Mouse (Mus musculus) left cerebral cortex, postnatal 14 days (tissue): ENCODE measurements around the gene Fahd1. TPM values are rescaled to one million over a fixed set of nuclear protein-coding genes. Genes with fewer than 3 reads are reported as not detected.

Source experiments
- DNase-seq, 2 experiments: peaks; one replicate each; pipeline ENCODE4 v3.0.0; 2021 to 2022; ENCODE audit warnings: low spot score in 2 of 2, mixed read lengths in 1 of 2
- intact Hi-C: fragments of 180-260 bp; cut with DNase I; formaldehyde crosslinking; loops from one replicate; pipeline ENCODE4 v1.15.1; 2025
- total RNA-seq, 2 experiments: library from RNA; stranded (reverse); gene quantifications; 2 replicates each; pipeline ENCODE4 v1.2.3; 2021

Fahd1 gene
- total RNA-seq, 2 experiments from 2014 or later = 15.8 to 19.4 TPM

DNA sequence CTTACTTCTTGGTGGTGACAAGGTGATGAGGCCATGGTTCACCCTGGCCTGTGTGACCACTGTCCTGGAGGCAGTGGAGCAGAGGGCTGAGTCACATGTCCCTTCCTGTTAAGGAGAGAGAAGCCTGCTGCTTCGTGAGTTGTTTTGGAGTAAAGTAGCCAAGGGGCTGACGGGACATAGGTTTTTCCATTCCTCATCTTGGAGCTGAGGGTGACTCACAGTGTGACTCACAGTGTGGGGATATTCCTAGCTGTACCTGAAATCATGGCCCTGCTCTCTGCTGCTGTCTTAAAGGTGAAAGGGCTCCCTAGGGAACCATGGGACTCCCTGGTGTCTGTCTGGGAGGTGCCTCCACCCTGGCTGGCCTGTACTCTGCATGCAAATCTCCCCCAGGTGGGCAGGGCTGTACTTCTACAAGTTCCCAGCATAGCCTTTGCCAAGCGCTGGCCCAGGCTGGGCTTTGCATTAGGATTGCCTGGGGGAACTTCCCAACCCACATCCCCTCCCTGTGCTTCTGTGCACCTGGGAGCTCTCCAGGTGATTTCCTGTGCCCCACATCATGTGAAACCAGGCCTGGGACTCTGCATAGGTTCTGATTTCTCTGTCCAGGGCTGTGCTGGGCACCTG, 5.8 kb upstream of the Fahd1 start:
- intact Hi-C loops = no loop called here
- DNase-seq = no peak

DNA sequence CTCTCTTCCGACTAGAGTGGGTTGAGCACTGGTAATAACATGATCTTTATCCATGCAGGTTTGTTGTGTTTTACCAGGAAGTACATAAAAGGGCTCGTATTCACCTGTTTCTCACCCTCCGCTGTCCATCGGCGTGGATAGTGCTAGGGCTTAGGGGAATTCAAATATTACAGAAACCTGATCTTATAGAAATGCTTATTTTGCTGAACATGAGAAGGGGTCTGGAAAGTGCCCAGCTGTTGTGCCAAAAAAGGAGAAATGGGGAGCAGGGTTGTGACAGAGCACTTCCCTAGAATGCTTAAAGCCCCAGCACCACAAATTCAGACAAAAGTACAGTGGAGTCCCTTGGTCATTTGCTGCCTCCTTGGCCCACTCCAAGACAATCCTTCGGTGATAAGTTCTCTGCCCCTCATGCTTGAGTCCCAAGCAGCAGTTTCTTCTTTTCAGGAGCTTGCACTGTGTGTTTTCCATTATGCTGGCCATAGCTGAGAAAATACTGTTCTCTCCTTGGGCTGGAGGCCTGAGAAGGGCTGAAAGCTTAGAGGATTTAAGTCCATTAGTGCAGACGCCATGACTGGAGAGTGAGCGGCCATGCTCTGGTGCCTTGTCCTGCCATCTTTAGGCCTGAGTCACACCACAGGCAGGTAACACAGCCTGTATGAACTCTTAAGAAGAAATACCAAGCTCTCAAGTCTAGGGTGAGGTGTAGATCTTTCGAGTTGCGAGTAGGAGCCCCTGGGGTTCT, 1.4 kb upstream of the Fahd1 start:
- no peak for DNase-seq
- intact Hi-C loops = no loop called here

DNA sequence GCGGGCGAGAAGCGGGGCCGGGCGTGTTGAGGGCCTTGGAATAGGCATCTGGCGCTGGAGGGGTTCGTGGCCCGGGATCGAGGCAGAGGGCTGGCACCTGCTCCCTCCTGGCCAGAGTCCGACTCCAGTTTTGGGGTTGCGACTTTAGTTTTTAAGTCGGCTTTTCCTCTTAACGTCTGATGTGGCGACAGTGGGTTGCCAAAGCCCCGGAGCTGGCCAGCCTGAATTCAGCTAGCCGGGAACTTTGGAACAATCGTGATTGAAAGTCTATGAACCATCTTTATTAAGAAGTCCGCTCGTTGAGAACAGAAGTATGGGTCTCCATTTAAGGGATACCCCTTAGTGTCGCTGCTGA, 586 bp upstream of the Fahd1 start:
- DNase-seq = no peak
- intact Hi-C loops = no loop called here

DNA sequence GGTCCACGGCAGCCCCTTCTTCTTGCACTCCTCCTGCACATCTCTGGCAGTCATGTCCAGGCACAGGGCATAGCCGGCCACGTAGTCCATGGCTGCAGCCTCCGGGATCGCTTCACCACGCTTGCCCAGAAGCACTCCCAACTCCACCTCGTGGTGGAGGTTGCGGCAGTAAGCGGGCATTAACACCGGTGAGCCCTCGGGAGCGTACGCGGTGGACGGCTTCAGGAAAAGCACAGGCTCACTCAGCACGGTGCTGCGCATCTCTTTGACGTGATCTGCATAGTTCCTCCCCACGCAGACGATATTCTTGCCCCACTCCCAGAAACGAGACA, 465 bp downstream of the Fahd1 start:
- intact Hi-C loops = no loop called here
- no peak for DNase-seq

DNA sequence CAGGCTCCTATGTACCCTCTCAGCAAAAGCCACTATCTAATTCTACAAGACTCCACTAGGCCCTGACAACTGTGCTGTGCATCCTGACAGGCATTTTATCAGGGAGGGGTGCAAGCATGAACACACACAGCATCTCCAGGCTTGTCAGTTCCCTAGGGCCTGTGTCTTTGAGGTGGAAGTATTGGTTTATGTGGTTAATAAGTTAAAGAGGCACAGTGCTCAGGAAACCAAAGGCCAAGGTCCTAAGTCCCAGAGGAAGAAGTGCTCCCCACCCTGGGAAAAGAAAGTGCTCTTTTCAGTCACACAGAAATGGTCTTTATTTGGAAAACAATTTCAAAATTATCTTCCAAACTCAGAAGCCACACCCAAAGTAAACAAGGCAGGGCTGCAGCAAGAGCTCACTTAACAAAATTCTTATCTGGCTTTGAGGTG, 1.5 kb downstream of the Fahd1 start:
- intact Hi-C loops = no loop called here

DNA sequence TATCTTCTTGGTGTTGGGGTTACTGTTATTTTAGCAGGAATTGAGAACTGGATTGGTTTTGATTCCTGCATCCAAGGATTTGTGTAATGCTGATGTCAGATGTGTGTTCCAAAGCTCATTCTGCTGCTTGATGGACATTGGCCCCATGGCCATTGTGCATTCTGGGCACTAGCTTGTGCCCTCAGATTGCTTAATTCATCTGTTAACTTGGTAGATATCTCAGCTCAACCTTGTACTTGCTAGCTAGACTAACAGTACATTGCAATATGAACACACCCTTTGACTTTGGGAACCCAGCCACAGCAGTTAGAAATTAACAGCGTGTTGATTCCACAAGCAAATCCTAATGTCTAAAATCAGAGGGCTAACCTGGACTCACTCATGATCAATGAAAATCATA, 2.8 kb downstream of the Fahd1 start:
- DNase-seq = no peak
- intact Hi-C loops = no loop called here

More for the DNA sequence above, 1.5 kb downstream of the Fahd1 start:
- no peak for DNase-seq

DNA sequence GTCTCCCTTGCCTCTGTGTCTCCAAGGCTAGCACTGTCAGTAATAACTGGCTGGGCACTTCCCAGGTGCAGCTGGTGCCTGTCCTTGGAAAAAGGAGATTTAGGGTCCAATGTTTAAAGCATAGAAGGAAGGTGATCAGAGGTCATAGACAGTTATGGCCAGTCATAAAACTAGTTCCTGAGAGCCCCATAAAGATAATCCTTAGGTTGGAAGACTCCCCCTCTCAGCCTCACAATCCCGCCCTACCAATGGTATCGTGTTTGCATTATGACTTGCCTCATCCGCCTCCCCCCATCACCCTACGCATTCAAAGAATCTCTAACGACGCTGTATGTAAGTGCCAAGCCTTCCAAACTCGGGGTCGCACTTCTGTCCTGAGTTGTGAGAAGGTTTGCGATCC, 5.6 kb downstream of the Fahd1 start:
- intact Hi-C loops = no loop called here
- DNase-seq = no peak

DNA sequence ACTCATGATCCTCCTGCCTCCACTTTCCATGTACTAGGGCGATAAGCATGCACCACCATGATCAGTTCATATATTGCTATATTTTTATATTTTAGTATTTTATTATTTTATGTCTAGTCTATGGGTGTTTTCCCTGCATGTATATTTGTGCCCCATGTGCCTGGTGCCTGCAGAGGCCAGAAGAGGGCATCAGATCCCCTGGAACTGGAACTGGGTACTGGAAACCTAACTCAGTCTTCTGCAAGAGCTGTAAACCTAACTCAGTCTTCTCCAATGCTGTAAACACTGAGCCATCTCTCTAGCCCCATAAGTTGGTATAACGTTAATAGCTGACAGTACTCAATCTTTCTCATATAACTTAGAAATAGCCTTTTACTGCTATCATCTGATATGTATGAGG, 7.5 kb downstream of the Fahd1 start:
- no peak for DNase-seq
- intact Hi-C loops = no loop called here

DNA sequence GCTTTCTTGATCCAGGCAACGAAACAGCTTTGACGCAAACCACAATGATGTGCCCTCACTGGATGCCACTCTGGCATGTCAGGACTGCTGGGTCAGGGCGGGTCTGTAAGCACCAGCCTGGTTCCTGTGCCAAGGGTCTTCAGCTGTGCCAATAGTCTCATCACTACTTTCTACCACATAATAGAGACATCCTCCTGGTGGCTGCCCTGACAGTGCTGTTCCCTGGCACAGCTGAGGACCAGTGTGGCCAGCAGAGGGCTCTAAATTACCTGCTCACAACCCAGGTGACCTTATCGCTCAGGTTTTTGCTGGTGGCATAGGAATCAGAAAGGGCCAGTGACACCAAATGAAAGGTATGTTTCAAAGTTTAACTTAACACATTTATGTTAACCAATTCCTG, 9.0 kb downstream of the Fahd1 start:
- no peak for DNase-seq

DNA sequence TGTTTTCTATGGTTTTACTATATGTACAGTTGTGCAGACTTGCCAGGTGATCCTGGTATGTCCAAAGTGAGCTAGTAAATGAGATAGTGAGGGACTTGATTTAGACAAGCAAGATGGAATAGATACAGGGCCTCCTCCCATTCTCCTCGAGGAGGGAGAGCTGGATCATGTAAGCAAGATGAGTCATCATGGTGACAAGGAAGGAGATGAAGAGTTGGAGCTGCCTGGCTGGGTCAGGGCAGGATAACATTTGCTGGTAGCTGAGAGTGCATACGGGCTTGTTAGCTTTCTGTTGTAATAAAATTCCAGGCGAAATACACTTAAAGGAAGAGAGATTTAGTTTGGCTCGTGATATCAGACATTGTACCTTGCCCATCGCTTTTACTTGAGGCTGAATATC, 9.8 kb downstream of the Fahd1 start:
- intact Hi-C loops = no loop called here
- no peak for DNase-seq

More for the DNA sequence above, 9.0 kb downstream of the Fahd1 start:
- intact Hi-C loops = no loop called here

DNA sequence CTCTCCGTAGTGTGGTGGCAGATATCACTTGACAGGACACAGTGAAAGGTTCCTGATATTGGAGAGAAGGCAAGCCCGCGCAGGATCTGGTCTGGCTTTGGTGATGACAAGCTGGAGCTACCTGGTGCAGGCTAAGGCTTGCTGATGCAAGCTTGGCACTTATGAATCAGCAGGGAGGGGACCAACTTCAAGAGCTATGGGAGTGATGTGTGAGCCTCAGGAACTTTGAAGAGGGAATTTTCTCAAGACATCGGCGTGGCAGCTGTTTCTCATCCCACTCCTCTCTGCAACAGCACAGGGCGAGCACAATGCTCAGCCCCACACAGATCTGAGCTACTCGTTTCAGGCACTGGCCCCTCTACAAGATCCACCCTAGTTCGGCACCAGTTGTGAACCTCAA, 10.3 kb downstream of the Fahd1 start, which contains the start of gene Hagh:
TSS of gene Hagh (plus strand) at position 302 of the 400 bp plus-strand sequence.
- intact Hi-C loops = no loop called here
- DNase-seq = no peak

DNA sequence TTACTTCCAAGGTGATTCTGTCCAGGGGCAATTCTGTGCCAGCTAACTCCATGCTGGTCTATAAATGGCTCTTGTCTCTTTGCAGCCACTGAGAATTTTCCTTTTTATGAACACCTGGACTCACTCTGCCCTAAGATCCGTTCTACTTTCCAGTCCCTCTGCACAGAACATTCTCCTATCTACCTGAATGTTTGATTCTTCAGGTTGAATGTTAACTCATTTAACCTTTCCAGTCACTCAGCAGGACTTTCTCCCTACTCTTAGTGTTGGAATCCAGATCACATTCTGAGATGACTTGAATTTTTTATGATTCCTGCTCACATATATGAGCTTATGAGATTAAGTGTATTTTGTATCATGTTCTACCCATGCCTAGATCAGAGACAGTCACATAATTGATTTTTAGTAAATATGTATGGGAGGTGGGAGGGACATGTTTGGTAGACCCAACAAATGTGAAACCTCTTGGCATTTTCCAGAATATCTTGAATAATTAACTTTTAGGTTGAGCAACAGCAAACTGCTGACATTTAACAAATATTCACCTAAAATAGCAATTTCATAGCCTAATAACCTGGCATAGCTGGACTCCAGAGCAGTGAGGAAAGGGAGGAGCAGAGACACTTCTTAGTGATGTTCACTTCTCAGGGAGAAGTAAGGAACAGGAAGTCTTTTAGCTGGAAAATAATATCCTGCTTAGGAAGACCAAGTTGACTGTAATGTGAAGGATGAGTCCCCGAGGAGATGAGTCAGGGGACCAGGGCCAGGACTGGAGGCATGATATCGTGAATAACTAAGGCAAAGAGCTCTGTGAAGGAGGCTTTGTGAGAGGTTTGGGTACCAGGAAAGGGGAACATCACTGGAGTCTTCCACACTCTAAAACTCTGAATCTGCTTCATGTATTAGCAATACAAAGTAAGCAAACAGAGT, 28.5 kb downstream of the Fahd1 start:
- no peak for DNase-seq
- intact Hi-C loops = no loop called here

DNA sequence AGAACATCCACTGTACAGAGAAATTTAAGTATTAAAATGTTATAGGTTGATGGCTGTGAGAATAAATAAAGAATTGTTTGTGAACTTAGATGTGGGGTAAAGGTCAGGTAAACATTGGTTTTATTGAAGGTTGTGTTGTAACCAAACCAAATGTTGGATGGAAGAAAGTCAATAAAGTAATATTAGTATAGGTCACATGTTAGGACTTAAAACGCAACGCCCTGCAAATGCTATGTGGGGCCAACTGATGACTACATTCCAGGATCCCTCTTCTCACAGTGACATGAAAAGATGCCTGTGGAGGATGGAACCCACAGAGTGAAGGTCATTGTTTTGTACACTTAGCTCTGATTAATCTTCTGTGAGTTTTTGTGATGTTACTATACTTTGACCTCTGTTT, 30.7 kb downstream of the Fahd1 start:
- intact Hi-C loops = loop anchor here (2.0 kb wide), 1 partner anchor 75 kb away; no protein-coding TSS in a partner anchor
- DNase-seq = no peak

DNA sequence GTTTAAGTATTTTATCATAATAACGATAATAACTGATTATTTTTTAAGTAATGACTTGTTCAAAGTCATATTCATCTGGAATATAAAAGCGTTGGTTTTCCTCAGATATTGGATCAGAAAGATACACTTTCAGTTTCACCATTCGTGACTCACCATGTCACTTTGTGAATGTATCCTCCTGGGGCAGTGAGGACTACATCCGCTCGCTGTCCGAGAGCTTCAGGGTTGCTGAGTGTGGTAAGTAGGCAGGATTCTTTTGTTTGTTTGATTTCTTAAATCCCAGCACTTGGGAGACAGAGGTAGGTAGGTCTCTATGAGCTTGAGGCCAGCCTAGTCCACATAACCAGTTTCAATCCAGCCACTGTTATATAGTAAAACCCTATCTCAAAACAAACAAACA, 32.0 kb downstream of the Fahd1 start:
- intact Hi-C loops = loop anchor here (2.0 kb wide), 1 partner anchor 73 kb away; no protein-coding TSS in a partner anchor
- DNase-seq = no peak

DNA sequence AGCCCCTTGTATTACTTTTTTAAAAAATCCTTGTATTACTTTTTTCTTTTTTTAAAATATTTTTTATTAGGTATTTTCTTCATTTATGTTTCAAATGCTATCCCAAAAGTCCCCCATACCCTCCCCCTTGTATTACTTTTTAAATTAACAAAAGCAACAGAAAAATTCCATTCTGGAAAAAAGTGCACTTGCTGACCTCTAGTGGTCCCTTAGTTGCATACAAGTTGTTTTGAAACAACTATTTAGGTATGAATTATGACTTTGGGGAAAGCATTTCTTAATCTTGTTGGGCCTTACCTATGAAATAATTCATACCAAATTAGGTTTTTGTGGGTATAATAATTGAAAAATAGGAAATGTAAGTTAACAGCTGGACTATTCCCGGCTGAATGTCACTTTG, 32.7 kb downstream of the Fahd1 start:
- DNase-seq = no peak
- intact Hi-C loops = no loop called here

DNA sequence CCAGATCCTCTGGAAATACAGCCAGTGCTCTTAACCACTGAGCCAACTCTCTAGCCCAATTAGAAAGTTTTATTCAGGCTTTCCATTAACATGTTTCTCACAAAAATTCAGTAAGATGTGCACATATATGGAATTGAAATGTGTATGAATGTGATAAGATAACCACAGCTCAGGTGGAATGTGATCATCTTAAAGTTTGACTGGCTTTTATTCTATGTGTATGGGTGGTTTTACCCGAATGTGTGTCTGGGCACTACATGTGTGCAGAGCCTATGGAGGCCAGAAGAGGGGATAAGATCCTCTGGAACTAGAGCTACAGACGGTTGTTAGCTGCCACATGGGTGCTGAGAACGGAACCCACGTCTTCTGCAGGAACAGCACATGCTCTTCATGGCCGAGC, 34.9 kb downstream of the Fahd1 start:
- intact Hi-C loops = no loop called here
- no peak for DNase-seq

DNA sequence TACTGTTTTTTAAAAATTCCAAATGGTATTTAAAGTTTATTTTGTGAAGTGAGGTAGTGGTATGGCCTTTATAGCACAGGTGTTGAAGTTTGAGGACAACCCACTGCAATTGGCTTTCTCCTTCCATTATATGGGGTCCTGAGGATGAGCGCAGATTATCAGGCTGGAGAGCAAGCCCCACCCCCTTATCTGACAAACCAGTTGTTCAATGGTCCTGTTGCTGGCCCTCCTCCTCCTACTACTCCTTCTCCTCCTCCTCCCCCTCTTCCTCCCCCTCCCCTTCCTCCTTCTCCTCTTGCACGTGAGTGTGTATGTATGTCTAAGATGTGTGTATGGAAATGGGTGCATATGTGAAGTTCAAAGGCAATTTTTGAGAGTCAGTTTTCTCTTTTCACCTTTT, 37.9 kb downstream of the Fahd1 start:
- intact Hi-C loops = no loop called here
- no peak for DNase-seq

DNA sequence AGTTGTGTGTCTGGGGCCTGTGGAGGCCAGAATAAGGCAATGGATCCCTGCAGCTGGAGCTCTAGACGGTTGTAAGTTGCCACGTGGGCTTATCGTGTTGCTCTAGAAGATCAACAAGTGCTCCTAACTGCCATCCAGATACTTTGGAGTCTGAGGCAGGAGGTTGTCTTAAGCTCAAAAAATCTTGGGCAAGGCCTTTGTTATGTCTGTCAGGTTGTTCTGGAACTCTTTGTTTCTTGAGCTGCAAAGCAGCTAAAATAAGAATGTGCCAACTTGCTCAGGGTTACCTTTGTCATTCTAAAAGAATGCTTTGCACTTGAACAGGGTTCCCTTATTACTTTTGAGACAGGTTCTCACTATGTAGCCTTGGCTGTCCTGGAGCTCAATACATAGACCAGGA, 39.0 kb downstream of the Fahd1 start:
- no peak for DNase-seq
- intact Hi-C loops = no loop called here

DNA sequence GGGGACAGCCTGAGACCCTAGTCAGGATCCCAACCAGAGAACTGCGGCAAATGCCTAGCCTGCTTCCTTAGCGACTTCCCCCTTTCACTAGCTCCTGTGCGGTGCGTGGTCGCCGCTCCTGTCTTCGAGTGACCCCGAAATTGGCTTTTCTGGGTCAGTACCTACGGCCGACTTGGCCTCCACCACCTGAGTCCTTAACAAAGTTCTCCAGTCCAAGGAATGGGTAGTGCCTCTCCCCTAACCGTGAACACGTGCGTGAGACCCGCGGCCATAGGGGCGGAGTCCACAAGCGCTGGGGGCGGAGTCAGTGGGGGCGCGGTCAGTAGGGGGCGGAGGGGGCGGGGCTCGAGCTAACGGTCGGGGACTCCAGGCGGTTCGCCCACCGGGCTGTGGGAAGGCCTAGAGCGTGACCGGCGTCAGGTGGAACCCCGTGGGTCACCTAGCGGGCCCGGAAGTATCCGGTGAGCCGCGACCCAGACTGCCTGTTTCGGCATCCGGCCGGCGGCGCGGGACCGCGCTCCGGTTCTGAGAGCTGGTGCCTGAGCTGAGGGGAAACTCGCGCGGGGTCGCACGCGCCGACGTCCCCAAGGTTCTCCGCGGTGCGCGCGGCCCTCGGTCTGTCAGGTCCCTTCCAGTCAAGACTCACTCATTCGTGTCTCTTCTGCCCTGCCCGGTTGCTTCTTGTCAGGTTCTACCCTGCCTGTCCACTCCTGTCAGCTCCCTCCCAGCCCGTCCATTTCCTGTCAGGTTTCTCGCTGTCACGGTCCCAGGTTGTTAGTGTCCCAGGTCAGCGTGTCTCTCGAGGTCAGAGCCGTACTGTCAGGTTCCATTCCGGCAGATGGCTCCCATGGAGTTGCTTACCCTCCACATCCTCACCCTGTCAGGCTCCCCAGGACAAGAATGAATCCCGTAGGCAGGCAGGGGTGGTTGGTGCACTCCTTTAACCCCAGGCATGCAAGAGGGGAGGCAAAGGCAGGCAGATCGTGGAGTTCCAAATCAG, 45.9 kb downstream of the Fahd1 start, which contains the start of gene Meiob:
TSS of gene Meiob (plus strand) at position 338 of the 1,000 bp plus-strand sequence.
- intact Hi-C loops = no loop called here
- peak in 1 of 2 experiments; percentile 30 for DNase-seq
